Mouse (Mus musculus): ENCODE data around the gene Sds.

The Sds gene

GRCm38 (mm10) chr5:120514754-120515153 is 38.4 kb downstream of the Sds start:
- DNase-seq (ENCODE audit: low spot score in 2 of 2): no peak

DNA sequence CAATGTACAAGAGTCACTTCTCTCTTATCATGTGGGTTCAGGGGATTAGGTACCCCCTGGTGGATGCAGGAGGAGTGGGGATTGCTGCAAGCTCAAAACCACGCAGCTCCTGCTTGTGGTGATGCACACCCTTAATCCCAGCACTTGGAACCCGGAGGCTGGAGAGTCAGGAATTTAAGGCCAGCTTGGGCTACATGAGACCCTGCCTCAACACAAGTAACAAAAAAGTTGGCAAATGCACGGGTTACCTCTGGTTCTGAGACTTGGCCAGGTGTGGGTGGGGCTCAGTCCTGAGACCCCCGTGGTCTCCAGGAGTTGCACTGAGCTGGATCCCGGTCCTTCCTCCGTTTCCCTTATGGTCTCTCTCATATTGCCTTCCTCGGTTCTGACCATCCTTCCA is 39.1 kb downstream of the Sds start:
- DNase-seq (ENCODE audit: low spot score in 2 of 2): no peak

- DNase-seq (ENCODE audit: low spot score in 2 of 2): no peak
These were observed 40.1 kb downstream of the Sds start for GRCm38 (mm10) chr5:120516221-120516984.

DNA sequence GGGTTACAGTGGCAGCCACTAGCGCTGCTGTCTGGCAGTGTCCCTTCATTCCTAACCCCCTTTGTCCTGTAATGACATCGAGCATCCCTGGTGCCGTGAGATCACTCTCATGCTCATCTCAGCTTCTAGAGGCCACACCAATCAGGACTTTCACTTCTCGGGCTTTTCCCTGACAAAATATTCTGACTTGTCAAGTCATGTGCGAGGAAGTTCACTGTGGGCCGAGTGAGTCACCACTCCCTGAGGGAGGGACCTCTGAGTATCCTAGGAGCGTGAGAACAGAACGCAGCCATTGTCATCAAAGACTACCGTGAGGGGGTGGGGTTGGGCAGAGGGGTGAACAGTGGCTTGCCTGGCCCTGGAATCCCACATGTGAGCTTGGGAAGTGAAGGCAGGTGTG is 41.2 kb downstream of the Sds start:
- DNase-seq (ENCODE audit: low spot score in 2 of 2): no peak

- DNase-seq (ENCODE audit: low spot score in 2 of 2): no peak
These were observed 46.3 kb downstream of the Sds start for GRCm38 (mm10) chr5:120522649-120523048.

DNA sequence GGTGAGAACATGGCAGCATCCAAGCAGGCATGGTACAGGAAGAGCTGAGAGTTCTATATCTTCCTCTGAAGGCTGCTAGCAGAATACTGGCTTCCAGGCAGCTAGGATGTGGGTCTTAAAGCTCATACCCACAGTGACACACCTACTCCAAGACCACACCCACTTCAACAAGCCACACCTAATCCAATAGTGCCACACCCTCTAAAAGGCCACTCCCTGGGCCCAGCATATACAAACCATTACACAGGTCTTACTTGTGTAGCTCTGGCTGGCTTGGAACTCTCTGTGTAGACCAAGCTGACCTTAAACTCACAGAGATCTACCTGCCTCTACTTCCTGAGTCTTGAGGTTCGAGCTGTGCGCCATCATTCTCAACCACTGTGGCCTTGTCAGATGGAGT is 48.4 kb downstream of the Sds start:
- no peak for DNase-seq (ENCODE audit: low spot score in 2 of 2)

DNA sequence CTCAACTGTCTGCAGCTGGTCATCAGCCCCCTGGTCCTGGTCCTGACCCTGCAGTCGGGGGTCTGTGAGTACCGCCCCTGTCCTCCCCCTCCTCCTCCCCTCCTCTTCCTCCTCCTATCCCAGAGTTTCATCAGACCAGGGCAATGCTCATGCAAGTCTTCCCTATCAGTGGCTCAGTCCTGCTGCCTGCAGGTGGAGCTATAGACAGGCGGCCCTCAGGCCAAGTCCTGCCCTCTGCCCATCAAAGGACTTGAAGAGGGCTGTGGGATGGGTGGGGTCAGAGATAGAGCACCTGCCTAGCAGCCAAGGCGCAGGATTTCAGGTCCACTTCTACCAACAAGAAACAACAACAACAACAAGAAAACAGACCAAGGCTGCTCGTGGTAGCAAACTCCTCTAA is 49.4 kb downstream of the Sds start:
- no peak for DNase-seq (ENCODE audit: low spot score in 2 of 2)

- DNase-seq (ENCODE audit: low spot score in 2 of 2): no peak
These were observed 50.0 kb downstream of the Sds start for GRCm38 (mm10) chr5:120526311-120526710.

DNA sequence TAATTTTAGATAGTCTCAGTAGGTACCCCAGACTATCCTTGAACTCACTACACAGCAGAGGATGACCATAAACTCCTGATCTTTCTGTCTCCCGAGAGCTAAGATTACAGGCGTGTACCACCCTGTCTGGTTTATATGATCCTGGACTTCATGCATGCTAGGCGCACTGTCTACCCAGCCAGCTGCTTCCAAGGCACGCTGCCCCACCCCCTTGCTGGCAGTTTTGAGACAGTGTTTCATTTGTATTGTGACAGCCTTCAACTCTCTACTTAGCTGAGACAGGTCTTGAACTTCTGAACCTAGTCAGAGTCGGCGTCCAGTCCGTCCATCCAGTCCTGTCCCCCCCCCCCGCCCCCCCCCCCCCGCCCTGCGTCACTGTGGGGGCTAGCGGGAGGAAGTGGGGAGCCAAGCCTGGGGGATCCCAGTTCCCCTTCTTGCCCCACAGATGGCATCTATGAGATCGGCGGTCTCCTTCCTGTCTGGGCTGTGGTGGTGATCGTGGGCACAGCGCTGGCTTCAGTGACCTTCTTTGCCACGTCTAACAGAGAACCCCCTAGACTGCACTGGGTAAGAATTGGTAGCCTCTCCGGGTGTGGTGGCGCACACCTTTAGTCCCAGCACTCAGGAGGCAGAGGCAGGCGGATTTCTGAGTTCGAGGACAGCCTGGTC is 51.1 kb downstream of the Sds start:
- DNase-seq (ENCODE audit: low spot score in 2 of 2): no peak

GRCm38 (mm10) chr5:120531631-120532030 is 55.3 kb downstream of the Sds start:
- DNase-seq (ENCODE audit: low spot score in 2 of 2): no peak
